Comparison of ENCODE assay signal across 19 mouse cellular contexts in the genomic region with DNA sequence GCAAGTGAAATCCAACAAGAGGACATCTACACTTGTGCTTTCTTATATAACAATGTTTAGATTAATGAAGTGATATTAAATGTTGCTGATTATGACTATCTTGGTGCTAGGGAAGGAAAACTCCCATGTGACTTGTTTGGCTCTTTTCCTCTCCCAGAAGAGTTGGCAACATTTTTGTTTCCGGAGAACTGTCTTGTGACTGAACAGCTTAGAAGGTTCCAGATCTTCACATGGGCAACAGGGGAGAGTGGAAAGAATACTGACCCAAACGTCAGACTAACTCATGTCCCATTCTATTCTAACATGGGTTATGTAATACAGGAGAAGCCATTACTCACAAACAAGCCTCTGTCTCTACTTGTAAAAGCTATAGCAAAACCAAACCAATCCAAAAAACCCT.
"Had no signal": no experiment of that assay in that cellular context is flagged by ENCODE, and none has a peak within 500 bp of the region (broad histone marks: within the 10 kb centered on the region; RNA-seq: fewer than 3 reads in every experiment).

No protein-coding gene starts in this region.

- H3K4me3 ChIP-seq: midbrain, embryonic 10.5 days; midbrain, embryonic 12.5 days; myocyte; neural tube, embryonic 13.5 days; neural tube, embryonic 15.5 days; stomach, embryonic 15.5 days had no signal

- H3K27ac ChIP-seq: midbrain, embryonic 10.5 days; midbrain, embryonic 12.5 days; neural tube, embryonic 13.5 days; neural tube, embryonic 15.5 days; stomach, embryonic 15.5 days; stomach, postnatal 0 days had no signal

- DNase-seq: lung, adult 18-20 months; lung, embryonic 14.5 days; lung, postnatal 10 days; lung, postnatal 4 days; midbrain, embryonic 14.5 days; retina, postnatal 1 day; right cerebral cortex, adult 18-20 months; right cerebral cortex, postnatal 14 days; right cerebral cortex, postnatal 4 days; thymus, adult 2 months; thymus, postnatal 25 days; thymus, postnatal 4 days had no signal
